17 mouse cellular contexts compared by ENCODE assay signal in genomic region chr5:108713096-108713495, GRCm38 (mm10). TPM values are rescaled to one million over a fixed set of nuclear protein-coding genes. Genes with fewer than 3 reads are reported as not detected.
"Had no signal": no experiment of that assay in that cellular context is flagged by ENCODE, and none has a peak within 500 bp of the region (broad histone marks: within the 10 kb centered on the region; RNA-seq: fewer than 3 reads in every experiment).

No protein-coding gene starts in this region.

- DNase-seq: kidney, adult 18-20 months; kidney, postnatal 10 days; kidney, postnatal 4 days; liver, embryonic 13.5 days; liver, postnatal 0 days; lung, postnatal 14 days; right cerebral cortex, adult 18-20 months; right cerebral cortex, postnatal 25 days; thymus, postnatal 36 days had no signal

- H3K27ac ChIP-seq: liver, embryonic 13.5 days; macrophage; neural tube, embryonic 13.5 days had no signal

- H3K4me1 ChIP-seq: megakaryocyte, embryonic 14.5 days had no signal

- H3K4me3 ChIP-seq: left cerebral cortex, adult 2 months; liver, embryonic 13.5 days; lung, embryonic 15.5 days; megakaryocyte, embryonic 14.5 days; neural tube, embryonic 13.5 days had no signal

- H3K4me2 ChIP-seq: liver, embryonic 13.5 days; lung, embryonic 15.5 days; midbrain, embryonic 11.5 days; neural tube, embryonic 13.5 days had no signal

- H3K36me3 ChIP-seq: liver, embryonic 13.5 days; lung, embryonic 15.5 days; neural tube, embryonic 13.5 days had no signal

- H3K9ac ChIP-seq: liver, embryonic 13.5 days; liver, postnatal 0 days; lung, embryonic 15.5 days; neural tube, embryonic 13.5 days had no signal

- ATAC-seq: liver, postnatal 0 days; midbrain, embryonic 16.5 days had no signal

- H3K9me3 ChIP-seq: liver, embryonic 13.5 days; lung, embryonic 15.5 days; megakaryocyte, embryonic 14.5 days; neural tube, embryonic 13.5 days had no signal

- H3K27me3 ChIP-seq: liver, embryonic 13.5 days; lung, embryonic 15.5 days; neural tube, embryonic 13.5 days had no signal

RNA-seq across cellular contexts. Expression of gene Slc26a1, which starts 37.7 kb away (rescaled TPM):
- polyA plus RNA-seq: macrophage; small intestine, adult 2 months had no signal
